Mouse (Mus musculus) small intestine, adult 2 months (tissue): ENCODE measurements around the gene Csk.

Experiments used
- CTCF ChIP-seq: fragments of 200-500 bp; IDR thresholded peaks from 2 replicates; pipeline ENCODE4 v1.5.1; 2012; ENCODE audit warnings: low read depth, mild to moderate bottlenecking, control low read depth, inconsistent platforms, low read length, moderate library complexity, mixed read lengths; ENCODE audit not compliant: insufficient replicate concordance, insufficient read length; ENCODE audit errors: extremely low read depth
- POLR2A ChIP-seq: fragments of 200-500 bp; IDR thresholded peaks from 2 replicates; pipeline ENCODE4 v1.6.1; 2012; ENCODE audit warnings: low read depth, mild to moderate bottlenecking, control low read depth, inconsistent platforms, low read length, moderate library complexity

- TF ChIP-seq CTCF (no peak), POLR2A (no peak)
Measured at GRCm38 (mm10) chr9:57600620-57601352, 52.6 kb downstream of the Csk start.
